Mouse (Mus musculus) hindbrain, embryonic 11.5 days (tissue): ENCODE data around the gene Sgcg. TPM values are rescaled to one million over a fixed set of nuclear protein-coding genes. Genes with fewer than 3 reads are reported as not detected.
A peak's percentile ranks its signal among the peaks of the same experiment; 100 is the strongest.

ENCODE experiments used
- ATAC-seq: fragments of 200-750 bp; cut with Nextera tagmentation; 2 replicates; pipeline ENCODE4 v1.8.0; 2017; ENCODE audit warnings: mild to moderate bottlenecking, moderate TSS enrichment, moderate library complexity; ENCODE audit not compliant: low FRiP score
- DNase-seq: peaks from one replicate; pipeline ENCODE4 v3.0.0-alpha.2; 2015; ENCODE audit warnings: low spot score
- H3K27ac ChIP-seq: fragments of 300-500 bp; sonication (generic); 2 replicates; pipeline ENCODE4 v1.5.1; 2014; ENCODE audit warnings: mild to moderate bottlenecking, low read depth, low read length
- H3K27me3 ChIP-seq: fragments of 300-500 bp; sonication (generic); 2 replicates; pipeline ENCODE4 v1.6.1; 2014; ENCODE audit warnings: mild to moderate bottlenecking, low read length, moderate library complexity, mixed read lengths; ENCODE audit not compliant: control insufficient read depth, insufficient read depth
- H3K36me3 ChIP-seq: fragments of 300-500 bp; sonication (generic); 2 replicates; pipeline ENCODE4 v1.6.1; 2014; ENCODE audit warnings: mild to moderate bottlenecking, low read length, moderate library complexity, mixed read lengths; ENCODE audit not compliant: control insufficient read depth, insufficient read depth
- H3K4me1 ChIP-seq: fragments of 300-500 bp; sonication (generic); replicated peaks from 2 replicates; pipeline ENCODE4 v1.6.1; 2014; ENCODE audit warnings: low read length, mixed read lengths; ENCODE audit not compliant: control insufficient read depth, insufficient read depth
- H3K4me2 ChIP-seq: fragments of 300-500 bp; sonication (generic); replicated peaks from 2 replicates; pipeline ENCODE4 v1.6.1; 2014; ENCODE audit warnings: mild to moderate bottlenecking, low read depth, low read length
- H3K4me3 ChIP-seq: fragments of 300-500 bp; sonication (generic); 2 replicates; pipeline ENCODE4 v1.5.1; 2014; ENCODE audit warnings: low read depth, low read length
- H3K9ac ChIP-seq: fragments of 300-500 bp; sonication (generic); 2 replicates; pipeline ENCODE4 v1.6.1; 2014; ENCODE audit warnings: low read depth, low read length
- H3K9me3 ChIP-seq: fragments of 300-500 bp; sonication (generic); 2 replicates; pipeline ENCODE4 v1.6.1; 2016; ENCODE audit warnings: low read length; ENCODE audit not compliant: control insufficient read depth
- WGBS: fragments of 180-500 bp; shearing (Covaris S2); extraction: QIAGEN DNeasy Blood & Tissue Kit; methylation state at CpG from one replicate; pipeline ENCODE4 v1.1.7; 2014; 5-methylcytosine and 5-hydroxymethylcytosine counted together
- polyA plus RNA-seq: library from polyadenylated mRNA; unstranded; fragments of >200 nt; fragmentation: Nextera tagmentation; extraction: Ambion mirVana; gene quantifications from 2 replicates; pipeline ENCODE4 v1.2.1, GENCODE M21; 2014

Sgcg gene
- polyA plus RNA-seq, 1 experiment from 2014 or later, result 0.19 TPM

GRCm38 (mm10) chr14:61288606-61289286 lies 30.5 kb upstream of the Sgcg start:
- Histone ChIP-seq H3K36me3 (no peaks in the 10 kb centered on the region), H3K9ac (no peak overlapping the region), H3K9me3 (no peaks in the 10 kb centered on the region), H3K27me3 (no peaks in the 10 kb centered on the region), H3K4me1 (no peaks in the 10 kb centered on the region), H3K27ac (no peak overlapping the region), H3K4me3 (no peak overlapping the region), H3K4me2 (no peak overlapping the region)
- 73% methylated on average over 19 of the region's 19 CpGs for WGBS
- no peak for ATAC-seq
- no peak for DNase-seq

- DNase-seq (no peak), ATAC-seq (no peak)
- H3K36me3 ChIP-seq, result no peaks in the 10 kb centered on the region
- no peak overlapping the region for H3K27ac ChIP-seq
- H3K9me3 ChIP-seq, result no peaks in the 10 kb centered on the region
- no peaks in the 10 kb centered on the region for H3K4me1 ChIP-seq
- peaks cover 16% of the 10 kb centered on the region for H3K27me3 ChIP-seq
- WGBS, result 89% methylated on average over 7 of the region's 7 CpGs
- no peak overlapping the region for H3K4me3 ChIP-seq
- no peak overlapping the region for H3K4me2 ChIP-seq
- no peak overlapping the region for H3K9ac ChIP-seq
These were observed 20.5 kb upstream of the Sgcg start for GRCm38 (mm10) chr14:61278676-61279300.

DNA sequence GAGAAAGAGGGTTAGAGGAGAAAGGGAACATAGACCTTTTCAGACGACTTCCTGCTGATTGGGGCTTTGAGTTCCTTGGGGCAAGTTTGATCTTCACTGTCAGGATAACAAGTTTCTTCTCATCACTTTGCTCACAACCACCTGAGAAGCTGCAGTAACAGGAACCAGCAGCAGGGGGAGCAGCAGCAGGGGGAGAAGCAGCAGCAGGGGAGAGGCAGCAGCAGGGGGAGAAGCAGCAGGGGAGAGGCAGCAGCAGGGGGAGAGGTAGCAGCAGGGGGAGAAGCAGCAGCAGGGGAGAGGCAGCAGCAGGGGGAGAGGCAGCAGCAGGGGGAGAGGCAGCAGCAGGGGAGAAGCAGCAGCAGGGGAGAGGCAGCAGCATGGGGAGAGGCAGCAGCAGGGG lies 19.0 kb upstream of the Sgcg start:
- Histone ChIP-seq H3K4me1 (no peaks in the 10 kb centered on the region), H3K27ac (no peak overlapping the region), H3K4me3 (no peak overlapping the region), H3K9ac (no peak overlapping the region), H3K36me3 (no peaks in the 10 kb centered on the region), H3K9me3 (no peaks in the 10 kb centered on the region), H3K4me2 (no peak overlapping the region), H3K27me3 (peaks cover 16% of the 10 kb centered on the region)
- DNase-seq (peak; percentile 54), ATAC-seq (no peak)
- 38% methylated on average over 1 of the region's 1 CpGs for WGBS

DNA sequence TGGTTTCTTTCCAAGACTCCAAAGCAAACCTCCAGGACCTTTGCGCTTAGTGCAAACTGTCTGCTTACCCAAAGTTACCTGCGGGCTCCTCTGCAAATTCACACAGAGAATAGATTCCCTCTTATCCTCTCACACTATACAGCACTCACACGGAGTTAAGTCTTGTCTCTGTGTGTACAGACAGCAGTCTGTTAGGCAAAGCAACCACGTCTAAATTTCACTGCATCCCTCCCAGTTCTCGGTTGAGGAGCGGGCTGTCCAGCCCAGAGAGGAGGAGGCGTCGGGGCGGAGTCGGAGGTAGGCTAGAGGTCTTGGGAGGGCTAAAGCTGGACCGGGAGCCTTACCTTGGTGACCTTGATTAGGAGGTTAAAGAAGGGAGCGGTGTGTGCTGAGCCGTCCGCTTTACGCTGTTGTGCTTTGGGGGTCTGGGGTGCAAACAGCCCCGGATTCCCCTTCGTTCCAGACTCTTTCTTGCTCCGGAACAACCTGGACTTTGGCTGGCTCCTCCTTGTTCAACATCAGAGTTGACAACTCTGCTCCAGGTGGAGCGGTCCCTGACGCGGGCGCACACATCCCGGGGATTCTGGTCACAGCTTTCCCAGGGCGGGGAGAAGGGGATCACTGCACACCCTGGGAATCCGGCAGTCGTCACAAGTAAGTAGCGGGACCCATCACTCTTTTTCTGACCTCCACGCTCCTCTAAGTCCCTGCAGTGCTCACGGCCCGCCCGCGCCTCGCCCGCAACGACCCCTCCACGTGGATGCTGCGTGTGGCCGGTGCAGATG lies 16.3 kb upstream of the Sgcg start:
- ATAC-seq (no peak), DNase-seq (peak; percentile 21)
- H3K27me3 ChIP-seq, result peaks cover 16% of the 10 kb centered on the region

GRCm38 (mm10) chr14:61267908-61268475 lies 9.7 kb upstream of the Sgcg start:
- Histone ChIP-seq H3K27me3 (no peaks in the 10 kb centered on the region), H3K9ac (no peak overlapping the region), H3K4me2 (no peak overlapping the region), H3K9me3 (no peaks in the 10 kb centered on the region; the same call in 1 of the 2 replicates), H3K36me3 (no peaks in the 10 kb centered on the region), H3K4me1 (no peaks in the 10 kb centered on the region), H3K4me3 (no peak overlapping the region), H3K27ac (no peak overlapping the region)
- WGBS, result 40% methylated on average over 5 of the region's 5 CpGs
- ATAC-seq (no peak), DNase-seq (no peak)

More for the DNA sequence above, 16.3 kb upstream of the Sgcg start:
- H3K36me3 ChIP-seq, result no peaks in the 10 kb centered on the region
- H3K27ac ChIP-seq, result no peak overlapping the region
- no peaks in the 10 kb centered on the region for H3K9me3 ChIP-seq
- no peak overlapping the region for H3K9ac ChIP-seq
- WGBS, result 10% methylated on average over 37 of the region's 38 CpGs
- H3K4me3 ChIP-seq, result 0 out of 2 replicates have a peak overlapping the region, but pooled peaks have one; percentile 8
- no peaks in the 10 kb centered on the region for H3K4me1 ChIP-seq
- H3K4me2 ChIP-seq, result peak overlapping the region; percentile 18

GRCm38 (mm10) chr14:61259084-61259483 lies 794 bp upstream of the Sgcg start:
- Histone ChIP-seq H3K9me3 (no peaks in the 10 kb centered on the region), H3K4me2 (no peak overlapping the region)
- no peak for DNase-seq

GRCm38 (mm10) chr14:61252596-61253388 lies 5.5 kb downstream of the Sgcg start:
- H3K9me3 ChIP-seq, result no peaks in the 10 kb centered on the region
- H3K4me2 ChIP-seq, result no peak overlapping the region
- no peaks in the 10 kb centered on the region for H3K36me3 ChIP-seq
- H3K27ac ChIP-seq, result no peak overlapping the region
- H3K4me3 ChIP-seq, result no peak overlapping the region
- 90% methylated on average over 15 of the region's 15 CpGs for WGBS
- H3K4me1 ChIP-seq, result no peaks in the 10 kb centered on the region
- no peak for DNase-seq
- H3K9ac ChIP-seq, result no peak overlapping the region
- no peaks in the 10 kb centered on the region for H3K27me3 ChIP-seq
- no peak for ATAC-seq

More at GRCm38 (mm10) chr14:61259084-61259483, 794 bp upstream of the Sgcg start:
- H3K36me3 ChIP-seq, result no peaks in the 10 kb centered on the region
- H3K4me1 ChIP-seq, result no peaks in the 10 kb centered on the region
- no peak overlapping the region for H3K9ac ChIP-seq
- no peak overlapping the region for H3K27ac ChIP-seq
- no peaks in the 10 kb centered on the region for H3K27me3 ChIP-seq
- no peak for ATAC-seq
- H3K4me3 ChIP-seq, result no peak overlapping the region
- 55% methylated on average over 3 of the region's 3 CpGs for WGBS

DNA sequence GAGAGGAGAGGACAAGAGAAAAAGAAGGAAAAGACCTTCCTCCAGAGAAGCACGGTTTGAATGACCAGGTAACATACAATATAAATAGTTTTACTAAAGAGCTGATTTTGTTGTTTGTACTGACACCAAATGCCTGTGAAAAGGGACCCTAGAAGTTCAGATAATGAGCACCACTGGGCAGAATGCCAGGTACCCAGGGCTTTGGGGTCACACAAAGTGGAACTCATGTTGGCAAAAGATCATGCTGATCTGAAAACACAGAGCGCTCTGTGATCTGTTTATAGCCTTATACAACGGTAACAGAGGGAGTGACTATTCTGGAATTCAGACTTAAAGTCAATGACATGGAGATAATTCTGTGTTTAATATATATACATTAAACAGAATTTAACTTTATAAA lies 11.8 kb downstream of the Sgcg start:
- WGBS, result 88% methylated on average over 3 of the region's 3 CpGs
- Histone ChIP-seq H3K9me3 (no peaks in the 10 kb centered on the region), H3K9ac (no peak overlapping the region), H3K27ac (no peak overlapping the region), H3K4me3 (no peak overlapping the region), H3K4me2 (no peak overlapping the region), H3K4me1 (no peaks in the 10 kb centered on the region), H3K36me3 (no peaks in the 10 kb centered on the region), H3K27me3 (no peaks in the 10 kb centered on the region)
- ATAC-seq, result no peak
- no peak for DNase-seq
